Mouse (Mus musculus) heart, postnatal 36 days (tissue): ENCODE results near the gene Pakap. TPM values are rescaled to one million over a fixed set of nuclear protein-coding genes. Genes with fewer than 3 reads are reported as not detected.
A peak's percentile ranks its signal among the peaks of the same experiment; 100 is the strongest.

ENCODE experiments used
- DNase-seq, 2 experiments: peaks; one replicate each; pipeline ENCODE4 v3.0.0; 2021 to 2022
- intact Hi-C: fragments of 180-260 bp; cut with DNase I; formaldehyde crosslinking; loops from one replicate; pipeline ENCODE4 v1.15.1; 2025
- total RNA-seq, 2 experiments: library from RNA; stranded (reverse); gene quantifications; 2 replicates each; pipeline ENCODE4 v1.2.3; 2021

Gene Pakap
- total RNA-seq, 2 experiments from 2014 or later = 33.1 to 33.7 TPM

DNA sequence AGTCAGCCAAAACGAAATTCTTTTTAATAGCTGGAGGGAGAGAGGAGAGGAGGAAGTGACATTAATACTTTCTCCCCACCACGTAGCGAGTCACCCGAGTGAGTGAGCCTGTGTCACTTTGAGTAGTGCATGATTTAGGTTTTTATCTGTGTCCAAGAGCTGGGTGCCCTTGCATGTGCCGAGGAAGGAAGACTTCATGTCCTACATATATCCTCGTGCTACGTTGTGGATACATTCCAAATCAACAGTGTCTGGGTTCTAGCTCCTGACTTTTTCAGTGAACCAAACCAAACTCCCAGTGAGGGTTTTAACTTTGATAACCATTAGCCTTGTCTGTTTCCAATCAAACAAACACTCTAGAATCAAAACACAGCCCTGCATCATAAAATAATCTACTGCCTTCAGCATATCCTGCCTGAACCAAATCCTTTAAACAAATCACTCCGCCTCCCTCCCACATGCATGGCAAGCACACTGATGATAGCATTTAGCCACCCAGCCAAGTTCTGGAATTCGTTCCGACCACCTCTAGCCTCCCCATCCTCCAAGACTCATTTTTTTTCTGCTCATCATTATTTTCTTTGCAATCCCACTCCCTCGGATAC is 175.4 kb downstream of the Pakap start:
- intact Hi-C loops = no loop called here
- no peak for DNase-seq

- no peak for DNase-seq
- intact Hi-C loops = no loop called here
These were observed 182.7 kb downstream of the Pakap start for GRCm38 (mm10) chr4:57750651-57751050.

DNA sequence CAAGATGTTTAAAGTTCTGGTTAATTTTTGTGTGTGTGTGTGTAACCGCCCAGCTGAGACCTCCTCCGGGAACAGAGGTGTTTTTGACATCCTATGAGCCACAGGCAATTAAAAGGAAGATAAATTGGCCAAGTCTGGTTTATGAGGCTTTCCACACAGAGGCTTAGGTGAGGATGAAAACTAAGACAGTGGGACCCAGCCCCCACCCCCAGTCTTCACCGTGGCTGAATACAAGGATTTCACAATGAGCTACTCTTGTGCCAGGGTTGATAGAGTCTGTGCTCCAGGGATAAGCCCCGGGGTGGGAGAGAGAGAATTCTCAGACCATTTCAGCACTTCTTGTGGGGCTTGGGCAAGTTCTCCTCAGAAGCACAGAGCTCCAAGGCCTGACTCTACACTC is 183.1 kb downstream of the Pakap start:
- intact Hi-C loops = no loop called here
- no peak for DNase-seq

DNA sequence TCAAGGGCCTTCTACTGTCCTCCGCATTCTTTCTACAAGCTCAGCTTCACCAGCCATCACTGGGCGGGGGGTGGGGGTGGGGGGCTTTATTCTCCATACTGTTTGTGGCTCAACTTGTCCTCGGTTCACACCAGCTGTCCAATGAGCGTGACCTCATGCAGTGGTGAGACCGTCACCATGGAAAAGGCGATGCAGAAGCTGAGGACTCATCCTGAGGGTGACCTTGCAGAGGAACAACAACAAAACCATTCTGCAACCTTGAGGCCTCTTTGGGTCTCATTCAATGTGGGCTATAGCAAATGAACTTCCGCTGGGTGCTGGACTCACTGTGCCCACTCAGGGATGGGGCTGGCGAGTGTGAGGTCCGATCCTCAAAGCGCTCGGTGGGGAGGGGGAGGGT is 183.6 kb downstream of the Pakap start:
- intact Hi-C loops = no loop called here
- DNase-seq = no peak

DNA sequence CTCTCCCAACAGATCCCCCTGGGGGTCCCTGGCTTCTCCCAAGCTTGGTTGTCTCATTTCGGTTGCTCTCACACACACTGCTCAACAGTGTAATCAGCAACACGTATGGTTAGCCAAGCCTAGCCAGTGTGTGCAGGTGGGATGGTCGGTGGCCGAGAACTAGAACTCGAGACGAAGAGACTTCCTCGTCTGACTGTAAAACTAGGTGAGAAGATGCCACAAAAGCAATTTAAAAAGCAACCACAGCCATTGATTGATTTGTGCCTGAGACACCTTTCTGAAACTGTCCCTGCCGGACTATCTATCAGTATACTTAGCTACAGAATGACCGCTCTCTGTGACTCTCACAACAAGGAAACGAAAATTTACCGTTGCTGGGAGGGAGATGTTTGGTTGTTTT is 187.1 kb downstream of the Pakap start:
- intact Hi-C loops = no loop called here

GRCm38 (mm10) chr4:57757997-57758396 is 190.0 kb downstream of the Pakap start:
- peak in 1 of 2 experiments; percentile 34 for DNase-seq
- intact Hi-C loops = no loop called here

More for the DNA sequence above, 187.1 kb downstream of the Pakap start:
- DNase-seq = no peak

DNA sequence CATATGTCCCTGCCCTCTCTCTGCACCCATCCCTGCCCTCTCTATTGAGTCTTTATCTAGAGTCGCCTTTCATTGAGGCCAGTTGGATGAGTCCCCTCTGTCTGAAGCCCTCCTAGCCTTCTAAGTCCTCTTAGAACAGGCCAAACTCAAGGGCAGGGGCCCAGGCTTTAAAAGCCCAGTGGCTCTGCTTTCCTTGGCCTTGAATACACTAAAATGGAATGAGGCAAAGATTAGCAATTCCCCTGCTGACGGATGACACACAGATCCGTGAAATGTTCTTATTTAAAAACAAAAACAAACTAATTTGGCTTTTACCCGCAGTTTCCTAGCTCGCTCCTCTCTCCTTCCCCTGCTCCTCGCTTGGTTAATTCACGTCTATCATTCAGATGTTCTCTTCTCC is 194.4 kb downstream of the Pakap start:
- peak in 1 of 2 experiments; percentile 41 for DNase-seq

DNA sequence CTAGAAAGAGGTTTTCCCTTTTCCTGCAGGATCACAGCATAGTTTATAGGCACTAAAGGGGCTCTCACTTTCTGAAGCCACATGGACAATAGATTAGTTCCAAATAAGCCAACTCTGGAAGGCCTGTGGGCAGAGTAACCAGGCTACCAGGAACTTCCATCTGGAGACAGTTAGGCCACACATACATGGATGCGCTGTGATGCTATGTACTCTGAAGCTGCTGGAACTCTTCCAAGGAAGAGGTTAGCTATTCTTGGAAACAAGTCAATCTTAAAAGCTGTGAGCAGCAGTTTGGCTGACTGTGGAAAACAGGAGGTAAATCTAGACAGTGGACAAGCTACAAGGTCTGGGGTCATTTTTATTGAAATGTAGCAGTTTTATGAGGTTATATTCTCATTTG is 196.4 kb downstream of the Pakap start:
- intact Hi-C loops = no loop called here
- peak in 1 of 2 experiments; percentile 34 for DNase-seq

More for the DNA sequence above, 194.4 kb downstream of the Pakap start:
- intact Hi-C loops = no loop called here

GRCm38 (mm10) chr4:57764926-57765325 is 196.9 kb downstream of the Pakap start:
- intact Hi-C loops = no loop called here
- no peak for DNase-seq

DNA sequence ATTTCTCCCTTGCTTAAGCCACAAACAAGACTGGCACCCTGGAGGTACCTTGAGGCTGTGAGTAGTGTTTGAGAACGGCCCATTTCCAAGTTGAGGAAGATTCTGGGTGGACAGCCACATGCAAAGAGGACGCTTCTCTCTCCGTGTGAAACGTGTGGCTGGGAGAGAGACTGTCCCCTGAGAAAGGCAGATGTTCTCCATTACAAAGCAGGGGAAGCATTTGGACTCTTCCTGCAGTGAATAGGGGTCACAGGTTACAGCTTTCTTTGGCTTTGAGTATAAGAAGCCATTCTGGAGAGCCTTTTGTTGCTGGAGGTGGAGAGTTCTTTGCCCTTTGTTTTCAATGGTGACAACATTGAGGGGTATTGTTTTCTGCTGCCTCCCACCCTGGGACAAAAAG is 197.8 kb downstream of the Pakap start:
- no peak for DNase-seq
- intact Hi-C loops = no loop called here

DNA sequence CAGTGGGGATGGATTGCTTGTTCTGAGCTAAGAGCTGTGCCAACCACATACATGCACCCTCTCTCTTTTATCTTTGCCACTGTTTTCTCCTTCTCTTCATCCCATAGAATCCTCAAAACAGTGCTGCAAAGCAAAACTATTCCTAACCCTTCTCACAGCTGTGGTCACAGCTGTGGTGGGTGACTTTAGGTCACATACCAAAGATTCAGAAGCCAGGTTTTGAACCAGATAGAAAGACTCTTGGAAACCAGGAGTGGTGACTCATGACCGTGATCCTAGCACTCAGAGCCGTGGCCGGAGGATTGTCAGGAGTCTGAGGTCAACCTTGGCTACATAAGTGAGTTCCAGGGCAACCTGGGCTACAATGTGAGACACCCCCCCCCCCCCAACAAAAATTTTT is 201.0 kb downstream of the Pakap start:
- intact Hi-C loops = no loop called here
- no peak for DNase-seq

DNA sequence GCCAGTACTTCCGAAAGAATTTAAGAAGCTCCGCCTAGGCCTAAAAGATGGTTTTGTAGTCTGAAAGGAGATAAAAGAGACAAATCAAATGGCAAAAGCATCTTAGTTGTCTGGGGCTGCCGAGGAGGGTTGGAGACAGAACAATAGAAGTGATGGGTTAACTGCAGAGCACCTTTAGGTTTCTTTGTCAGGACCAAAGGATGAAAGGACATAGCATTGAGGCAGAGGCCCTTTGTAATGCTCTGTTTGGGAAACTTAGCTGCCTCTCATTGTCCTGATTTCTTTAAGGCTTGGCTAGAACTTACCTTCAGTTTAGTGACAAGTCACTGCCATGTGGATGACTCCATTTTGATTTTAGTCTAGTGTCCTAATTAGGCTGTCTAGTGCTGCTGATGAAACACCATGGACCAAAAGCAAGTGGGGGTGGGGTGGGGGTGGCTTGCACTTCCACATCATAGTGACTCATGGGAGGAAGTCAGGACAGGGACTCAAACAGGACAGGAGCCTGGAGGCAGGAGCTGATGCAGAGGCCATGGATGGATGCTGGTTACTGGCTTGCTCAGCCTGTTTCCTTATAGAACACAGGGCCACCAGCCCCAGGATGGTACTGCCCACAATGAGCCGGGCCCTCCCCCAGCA is 202.3 kb downstream of the Pakap start:
- intact Hi-C loops = no loop called here
- DNase-seq = no peak

- intact Hi-C loops = no loop called here
- DNase-seq = no peak
These were observed 203.7 kb downstream of the Pakap start for GRCm38 (mm10) chr4:57771558-57772219.

DNA sequence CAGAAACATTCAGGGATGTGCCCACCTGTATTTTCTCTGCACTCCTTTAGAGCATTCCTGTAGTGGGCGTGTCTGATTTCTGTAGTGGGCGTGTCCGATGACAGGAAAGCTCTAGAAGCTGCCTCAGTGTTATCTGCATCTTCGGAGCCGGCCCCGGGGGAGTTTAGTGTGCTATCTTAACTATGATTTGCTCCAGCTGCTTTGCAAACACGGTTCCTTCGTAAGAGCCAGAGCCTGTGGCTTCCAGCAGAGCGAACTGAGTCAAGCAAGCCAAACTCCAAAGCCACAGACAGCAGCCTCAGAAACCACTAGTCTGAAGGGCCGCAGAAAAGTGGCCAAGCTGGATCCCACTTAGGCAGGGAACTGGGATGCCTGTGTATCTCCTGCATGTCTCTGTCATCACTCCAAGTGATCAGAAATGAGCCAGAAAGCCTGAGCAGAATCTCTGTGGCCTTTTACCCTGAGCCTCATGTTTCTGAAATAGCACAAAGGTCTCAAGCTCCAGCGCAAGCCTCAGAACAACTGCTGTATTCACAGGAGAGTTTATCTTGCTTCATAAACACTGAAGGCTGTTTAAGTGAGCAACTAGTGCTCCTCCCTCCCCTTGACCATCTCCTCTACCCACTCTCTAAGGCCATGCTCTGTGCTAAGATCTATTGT is 205.0 kb downstream of the Pakap start:
- peak; percentile 49 to 57 for DNase-seq
- intact Hi-C loops = no loop called here

DNA sequence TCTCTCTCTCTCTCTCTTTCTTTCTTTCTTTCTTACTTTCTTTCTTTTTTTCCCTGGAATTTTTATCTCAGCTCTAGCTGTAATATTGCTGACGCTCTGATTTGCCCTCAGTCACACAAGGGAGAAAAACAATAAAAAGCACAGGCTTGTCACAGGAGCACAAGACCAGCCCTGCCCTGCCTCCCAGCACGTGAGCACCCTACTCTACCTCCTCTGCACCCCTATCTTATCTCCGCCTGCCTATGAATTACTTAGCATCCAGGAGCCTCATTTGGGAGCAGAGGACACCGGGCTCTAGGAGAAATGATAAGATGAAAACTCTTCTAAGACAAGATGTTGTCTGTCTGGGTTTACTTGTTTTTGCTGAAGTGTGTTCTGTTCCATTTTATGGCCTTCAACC is 206.5 kb downstream of the Pakap start:
- intact Hi-C loops = no loop called here
- no peak for DNase-seq

GRCm38 (mm10) chr4:57775582-57775981 is 207.6 kb downstream of the Pakap start:
- intact Hi-C loops = loop anchor here (5.0 kb wide), 2 partner anchors 48 to 83 kb away; no protein-coding TSS in a partner anchor

DNA sequence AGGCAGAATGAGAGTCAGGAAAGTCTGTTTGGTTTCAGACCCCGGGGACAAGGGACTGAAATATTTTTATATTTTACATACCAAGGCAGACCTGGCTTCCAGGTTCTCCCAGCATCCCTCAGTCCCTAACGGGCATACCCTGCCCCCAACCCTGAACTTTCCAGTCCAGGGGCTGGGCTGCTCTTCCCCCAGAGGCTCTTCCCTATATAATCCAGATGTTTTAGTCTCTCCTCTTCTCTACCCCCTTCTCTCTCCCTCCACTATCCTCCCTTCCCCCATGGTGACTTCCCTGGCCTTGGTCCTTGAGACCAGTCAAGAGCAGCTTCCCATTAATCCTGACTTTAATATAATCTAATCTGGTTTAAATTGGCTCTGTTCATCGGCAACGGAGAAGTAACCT is 212.4 kb downstream of the Pakap start:
- DNase-seq = no peak
- intact Hi-C loops = loop anchor here (5.0 kb wide), 2 partner anchors 82 to 102 kb away; no protein-coding TSS in a partner anchor

More at GRCm38 (mm10) chr4:57775582-57775981, 207.6 kb downstream of the Pakap start:
- DNase-seq = no peak

GRCm38 (mm10) chr4:57780833-57781641 is 213.1 kb downstream of the Pakap start:
- intact Hi-C loops = loop anchor here (5.0 kb wide), 2 partner anchors 81 to 101 kb away; no protein-coding TSS in a partner anchor
- DNase-seq = no peak

- intact Hi-C loops = loop anchor here (1.0 to 5.0 kb wide), 5 partner anchors 31 to 109 kb away; no protein-coding TSS in a partner anchor
- peak; percentile 78 to 80 for DNase-seq
These were observed 214.0 kb downstream of the Pakap start for GRCm38 (mm10) chr4:57781994-57782393.
